In the genomic region with DNA sequence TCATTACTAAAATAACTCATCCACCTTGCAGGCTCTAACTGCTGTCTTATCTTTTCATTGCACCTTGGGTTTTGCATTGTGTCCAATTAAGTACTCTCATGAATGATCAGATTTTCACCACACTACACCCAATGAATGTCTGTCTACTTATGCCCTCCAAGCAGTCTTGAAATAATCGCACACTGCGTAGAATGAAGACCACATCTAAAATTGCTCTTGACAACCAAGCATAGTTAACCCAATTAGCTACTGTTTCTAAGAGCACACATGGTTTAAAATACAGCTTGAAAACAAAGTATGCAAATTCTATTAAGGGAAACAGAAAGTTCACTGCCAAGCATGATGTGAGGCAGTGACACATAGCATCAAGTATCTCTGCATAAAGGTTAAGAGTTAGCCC, we compare ENCODE assay signal across 12 mouse cellular contexts.
"Had no signal": no experiment of that assay in that cellular context is flagged by ENCODE, and none has a peak within 500 bp of the region (broad histone marks: within the 10 kb centered on the region; RNA-seq: fewer than 3 reads in every experiment).

No protein-coding gene starts in this region.

- H3K27me3 ChIP-seq: limb, embryonic 13.5 days; neural tube, embryonic 13.5 days had no signal

- H3K27ac ChIP-seq: limb, embryonic 13.5 days; neural tube, embryonic 13.5 days had no signal

- H3K36me3 ChIP-seq: limb, embryonic 13.5 days; neural tube, embryonic 13.5 days had no signal

- H3K4me3 ChIP-seq: limb, embryonic 13.5 days; neural tube, embryonic 13.5 days had no signal

- H3K9ac ChIP-seq: limb, embryonic 13.5 days; neural tube, embryonic 13.5 days had no signal

- ATAC-seq: inflammation-experienced regulatory T-cells, adult 6 months; intestine, postnatal 0 days had no signal

- DNase-seq: kidney, adult 8-10 months; kidney, postnatal 36 days; left cerebral cortex, postnatal 4 days; lung, adult 18-20 months; right cerebral cortex, postnatal 4 days; spleen, adult 18-20 months; thymus, adult 18-20 months; thymus, postnatal 14 days had no signal

- H3K4me2 ChIP-seq: limb, embryonic 13.5 days; neural tube, embryonic 13.5 days had no signal

- H3K9me3 ChIP-seq: limb, embryonic 13.5 days; neural tube, embryonic 13.5 days had no signal
